8 mouse cellular contexts compared by ENCODE assay signal in the genomic region with DNA sequence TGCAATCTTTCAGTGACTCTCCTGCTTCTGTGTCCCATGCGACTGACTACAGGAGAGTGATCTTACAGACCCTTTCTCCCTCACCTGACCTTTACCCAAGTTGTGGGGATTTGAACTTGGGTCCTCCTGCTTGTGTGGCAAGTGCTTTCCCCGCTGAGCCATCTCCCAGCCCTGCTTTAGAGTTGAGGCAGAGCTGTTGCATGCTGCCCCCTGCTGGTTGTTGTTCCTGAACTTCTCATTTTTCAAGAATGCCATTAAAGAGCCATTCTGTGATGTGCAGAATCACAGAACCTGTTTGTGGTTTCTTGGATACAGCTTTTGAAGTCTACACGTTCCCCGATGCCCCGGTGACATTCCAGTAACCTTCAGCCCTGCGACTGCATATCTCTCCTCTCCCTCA.
DNase-seq lines count a peak whose midpoint lies in the region; ATAC-seq lines count a peak whose summit lies in the region.

No protein-coding gene starts in this region.

- no peak overlapping the region for H3K4me2 ChIP-seq in forebrain, embryonic 13.5 days

- H3K4me1 ChIP-seq in forebrain, embryonic 10.5 days: peaks cover 19% of the 10 kb centered on the region
- H3K4me1 ChIP-seq in forebrain, embryonic 13.5 days: peaks cover 14% of the 10 kb centered on the region

- no peaks in the 10 kb centered on the region; the same call in 1 of the 2 replicates for H3K27me3 ChIP-seq in forebrain, embryonic 10.5 days (ENCODE audit: poor library complexity, severe bottlenecking)
- no peaks in the 10 kb centered on the region for H3K27me3 ChIP-seq in forebrain, embryonic 13.5 days

- WGBS in forebrain, embryonic 10.5 days: 61% methylated on average over 6 of the region's 6 CpGs
- 68% methylated on average over 6 of the region's 6 CpGs for WGBS in forebrain, embryonic 13.5 days

- ATAC-seq in forebrain, embryonic 13.5 days: no peak

- H3K36me3 ChIP-seq in forebrain, embryonic 10.5 days (replicated peaks): no peaks in the 10 kb centered on the region
- H3K36me3 ChIP-seq in forebrain, embryonic 13.5 days (ENCODE audit: poor library complexity, severe bottlenecking): no peaks in the 10 kb centered on the region

- H3K27ac ChIP-seq in forebrain, embryonic 10.5 days: no peak overlapping the region
- H3K27ac ChIP-seq in forebrain, embryonic 13.5 days: no peak overlapping the region

- no peaks in the 10 kb centered on the region for H3K9me3 ChIP-seq in forebrain, embryonic 10.5 days
- H3K9me3 ChIP-seq in forebrain, embryonic 13.5 days (replicated peaks): no peaks in the 10 kb centered on the region

- no peak overlapping the region for H3K9ac ChIP-seq in forebrain, embryonic 13.5 days

- no peak overlapping the region for H3K4me3 ChIP-seq in forebrain, embryonic 10.5 days
- no peak overlapping the region for H3K4me3 ChIP-seq in forebrain, embryonic 13.5 days

- intact Hi-C loops in left cerebral cortex, postnatal 25 days (cut with DNase I): loop anchor here (1.0 to 10.0 kb wide), 3 partner anchors 136 to 283 kb away; no protein-coding TSS in a partner anchor
- intact Hi-C loops in heart, postnatal 14 days (cut with DNase I): loop anchor here (2.0 to 5.0 kb wide), 2 partner anchors 137 to 210 kb away; no protein-coding TSS in a partner anchor

- peak; percentile 50 for DNase-seq in forebrain, embryonic 10.5 days (ENCODE audit: extremely low spot score, low spot score)
- peak; percentile 37 to 41 for DNase-seq in left cerebral cortex, postnatal 25 days (ENCODE audit: low spot score in 2 of 2)
- DNase-seq in left cerebral cortex, adult 9 months (ENCODE audit: low spot score in 2 of 2): no peak
- DNase-seq in adrenal gland, adult 2 months: peak; percentile 10
- DNase-seq in heart, postnatal 14 days: peak; percentile 36 to 51
- DNase-seq in mesoderm, embryonic 11.5 days (ENCODE audit: low read depth, low spot score): peak; percentile 53
- no peak for DNase-seq in ovary, postnatal 10 days (ENCODE audit: low spot score)

Comparison
In these comparisons a context has a peak if more than half of its experiments do, and no peak if none do; other contexts are left out.
1. DNase-seq: peak in forebrain, embryonic 10.5 days (single experiment), left cerebral cortex, postnatal 25 days (2 of 2), adrenal gland, adult 2 months (single experiment), heart, postnatal 14 days (2 of 2) and mesoderm, embryonic 11.5 days (single experiment); none in left cerebral cortex, adult 9 months (0 of 2) and ovary, postnatal 10 days (single experiment).